Mouse (Mus musculus) monocyte, adult 5-6 weeks (primary cell): ENCODE results near the gene Ghsr. TPM values are rescaled to one million over a fixed set of nuclear protein-coding genes. Genes with fewer than 3 reads are reported as not detected.

ENCODE experiments used
- ATAC-seq: fragments of 153-309, 156-312 bp; replicated peaks from 2 replicates; pipeline ENCODE4 v1.8.0; 2017; ENCODE audit warnings: mild to moderate bottlenecking; ENCODE audit not compliant: low TSS enrichment, insufficient number of reproducible peaks, severe bottlenecking, poor library complexity, low FRiP score
- total RNA-seq: library from RNA; stranded (forward); fragments of 200-1000, 200-491, 200-594 nt; gene quantifications from 3 replicates; pipeline ENCODE4 v1.2.3, GENCODE M21; 2017

Ghsr gene
- not detected in 3 replicates for total RNA-seq

DNA sequence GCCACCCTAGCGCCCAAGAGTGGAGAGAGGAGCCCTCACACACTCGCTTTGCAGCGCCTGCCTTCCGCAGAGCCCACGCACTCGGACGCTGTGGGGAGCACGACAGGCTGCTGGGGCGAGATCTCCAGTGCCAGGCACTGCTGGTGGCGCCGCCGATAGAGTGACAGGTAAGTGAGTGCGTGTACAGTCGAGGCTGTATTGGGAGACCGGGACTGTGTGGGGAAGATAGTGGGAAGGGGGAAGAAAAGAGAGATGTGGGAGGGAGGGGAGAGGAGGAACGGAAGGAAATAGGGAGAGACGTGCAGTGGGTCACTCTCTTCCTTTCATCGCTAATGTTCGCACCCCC is at the start of gene Ghsr:
TSS of gene Ghsr (plus strand) at position 76 of the 346 bp plus-strand sequence.
- no peak for ATAC-seq

DNA sequence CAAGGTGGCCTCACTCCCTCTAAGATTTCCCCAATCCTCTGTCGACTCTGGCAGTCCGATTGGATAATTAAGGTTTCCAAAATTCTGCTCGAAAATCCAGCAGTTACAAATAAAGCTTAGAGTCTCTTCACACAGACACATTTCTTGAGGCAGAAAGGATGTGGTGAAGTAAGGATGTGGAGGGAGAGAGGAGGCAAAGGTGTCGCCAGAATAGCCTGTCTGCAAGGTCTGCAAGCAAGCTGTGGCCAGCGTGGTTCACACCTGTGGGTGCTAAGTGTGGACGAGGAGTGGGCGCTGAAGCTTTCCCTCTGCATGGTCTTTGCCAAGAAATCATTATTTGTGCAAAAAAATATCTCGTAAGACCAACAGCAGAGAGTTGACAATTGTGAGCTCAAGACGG is 48.6 kb upstream of the Ghsr start:
- ATAC-seq = no peak; the same call in 1 of the 2 replicates

DNA sequence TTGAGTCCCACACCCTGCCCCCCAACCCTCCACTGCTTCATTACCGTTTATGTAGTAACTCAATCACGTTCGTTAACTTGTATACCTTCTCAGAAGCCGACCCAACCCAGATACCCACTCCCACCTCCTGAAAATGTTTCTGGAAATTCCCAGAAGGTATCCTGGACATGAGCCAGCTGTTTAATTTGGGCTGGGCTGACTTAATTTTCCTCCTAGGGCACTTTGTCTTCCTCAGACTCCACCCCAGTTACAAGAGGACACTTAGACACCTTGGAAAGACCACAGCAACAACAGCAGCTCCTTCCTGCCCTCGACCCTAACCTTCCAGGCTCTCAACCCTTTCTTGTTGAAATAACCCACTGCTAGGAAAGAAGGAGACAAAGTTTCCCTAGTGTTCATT is 47.6 kb upstream of the Ghsr start:
- ATAC-seq = no peak

DNA sequence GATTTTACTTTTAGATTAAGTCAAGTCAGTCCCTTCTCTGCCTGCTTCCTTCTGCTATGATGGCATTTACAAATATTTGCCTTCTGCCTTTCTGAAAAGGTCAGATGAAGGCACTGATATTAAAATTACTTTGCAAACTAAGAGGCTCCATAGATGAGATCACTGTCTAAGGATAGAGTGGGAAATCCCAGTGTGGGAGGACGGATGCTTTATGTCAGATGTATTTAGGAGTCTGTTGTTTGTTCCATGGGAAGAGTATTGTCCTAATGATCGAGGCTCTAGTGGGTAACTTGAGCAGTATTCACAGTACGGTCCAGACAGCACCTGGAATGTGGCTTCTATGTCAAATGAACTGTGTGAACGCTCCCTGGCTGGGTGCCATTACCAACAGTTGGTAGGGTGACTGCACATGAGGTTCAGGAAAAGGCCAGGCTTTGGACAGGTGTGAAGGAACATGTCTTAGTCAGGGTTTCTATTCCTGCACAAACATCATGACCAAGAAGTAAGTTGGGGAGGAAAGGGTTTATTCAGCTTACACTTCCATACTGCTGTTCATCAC is 44.4 kb upstream of the Ghsr start:
- no peak for ATAC-seq

DNA sequence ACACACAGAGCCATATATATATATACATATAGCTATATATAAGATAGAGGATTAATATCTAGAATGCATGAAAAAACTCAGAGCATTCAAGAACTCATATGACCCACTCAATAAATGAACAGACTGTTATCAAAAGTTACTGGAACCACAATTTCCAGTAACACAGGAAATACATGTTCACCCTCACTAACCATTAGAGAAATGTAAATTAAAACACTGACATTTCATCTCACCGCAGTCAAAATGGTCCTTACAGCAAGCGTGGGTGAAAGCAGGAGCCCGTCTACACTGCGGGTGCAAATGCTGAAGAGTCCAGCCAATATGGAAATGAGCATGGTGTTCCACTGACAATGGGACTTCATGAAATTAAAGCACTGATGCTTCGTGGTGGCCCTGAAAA is 40.4 kb upstream of the Ghsr start:
- ATAC-seq = no peak

DNA sequence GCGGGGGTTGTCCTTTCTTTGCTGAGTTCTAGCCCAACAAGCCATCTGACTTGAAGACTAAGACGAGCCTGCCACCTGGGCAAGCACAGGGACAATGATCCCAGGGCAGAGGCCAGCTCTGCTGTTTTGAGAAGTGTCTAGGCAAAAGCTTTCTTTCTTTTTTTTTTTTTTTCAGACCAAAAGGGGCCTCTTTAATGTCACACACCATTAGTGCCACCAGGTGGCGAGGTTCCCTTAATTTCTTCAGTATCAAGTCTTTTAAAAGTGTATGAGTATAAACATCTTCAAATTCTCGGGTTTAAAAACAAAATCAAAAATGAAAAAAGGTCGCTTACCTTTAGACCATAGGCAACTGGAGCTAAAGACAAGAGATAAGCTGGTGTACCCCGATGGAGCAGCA is 32.7 kb upstream of the Ghsr start:
- no peak for ATAC-seq

DNA sequence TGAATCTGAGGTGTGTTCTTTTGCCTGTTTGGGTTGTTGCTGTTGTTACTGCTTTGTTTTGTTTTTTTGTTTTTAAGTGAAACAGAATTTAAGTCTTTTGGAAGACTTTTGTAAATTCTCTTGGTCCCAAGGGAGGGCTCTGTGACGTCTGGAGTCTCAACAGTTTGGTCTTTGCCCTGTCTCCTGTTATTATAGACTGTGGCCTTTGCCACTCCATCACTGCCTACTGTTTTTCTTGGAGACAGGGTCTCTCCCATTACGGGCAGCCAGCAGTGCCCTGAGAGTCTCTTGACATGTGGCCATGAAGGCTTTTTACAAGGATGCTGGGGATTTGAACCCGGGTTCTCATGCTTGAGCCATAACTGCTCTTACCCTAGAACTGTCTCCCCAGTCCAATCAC is 32.3 kb upstream of the Ghsr start:
- ATAC-seq = no peak

DNA sequence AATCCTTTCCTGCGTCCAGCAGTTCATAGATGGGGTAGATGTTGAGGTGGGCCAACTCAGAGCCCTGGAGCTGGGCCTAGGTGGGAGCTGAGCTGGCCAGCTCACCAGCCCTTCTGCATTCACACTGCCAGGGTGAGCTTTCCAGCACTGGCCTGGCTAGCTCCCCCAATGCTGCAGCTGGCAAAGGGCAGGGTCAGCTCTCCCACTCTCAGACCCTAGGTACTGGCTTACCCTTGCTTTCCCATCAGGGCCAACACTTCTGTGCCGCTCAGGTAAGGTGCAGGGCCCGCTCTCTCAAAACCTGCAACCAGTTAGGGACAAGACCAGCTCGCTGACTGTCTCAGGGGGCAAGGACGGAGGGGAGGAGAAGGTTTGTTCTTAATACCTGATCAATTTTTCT is 30.4 kb upstream of the Ghsr start:
- ATAC-seq = no peak

DNA sequence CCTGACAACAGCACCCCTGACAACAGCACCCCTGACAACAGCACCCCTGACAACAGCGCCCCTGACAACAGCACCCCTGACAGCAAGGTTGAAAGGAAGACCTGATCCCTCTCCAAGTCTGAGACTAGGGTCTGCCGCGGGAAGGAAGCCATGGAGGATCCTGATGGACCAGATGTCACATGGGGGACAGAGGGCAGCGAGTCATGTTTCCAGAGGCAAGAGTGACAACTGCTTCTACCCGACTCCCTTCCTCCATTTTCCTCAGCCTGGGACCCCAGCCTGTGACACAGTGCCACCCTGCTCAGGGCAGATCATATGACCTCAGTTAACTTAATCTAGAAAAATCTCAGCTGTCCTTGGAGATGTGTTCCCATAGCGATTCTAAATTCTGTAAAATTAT is 28.7 kb upstream of the Ghsr start:
- ATAC-seq = no peak

DNA sequence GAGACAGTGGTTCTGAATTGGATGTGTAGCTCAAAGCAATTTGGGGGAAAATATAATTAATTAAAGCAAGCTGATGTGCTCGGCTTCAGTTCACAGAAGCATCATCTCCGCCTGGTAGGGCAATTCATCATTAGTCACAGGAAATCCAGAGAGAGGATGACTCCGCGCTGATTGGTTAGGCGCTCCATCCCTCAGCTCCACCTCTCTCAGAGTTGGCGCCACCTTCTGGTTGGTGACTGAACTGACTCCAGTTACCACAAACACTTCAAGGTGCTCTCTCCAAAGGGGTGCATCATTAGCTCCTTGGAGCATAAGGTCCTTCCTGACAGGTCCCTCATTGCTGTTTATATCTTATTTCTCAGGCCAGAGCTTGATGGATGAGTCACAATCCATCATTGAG is 25.6 kb upstream of the Ghsr start:
- peak; percentile 87 for ATAC-seq

DNA sequence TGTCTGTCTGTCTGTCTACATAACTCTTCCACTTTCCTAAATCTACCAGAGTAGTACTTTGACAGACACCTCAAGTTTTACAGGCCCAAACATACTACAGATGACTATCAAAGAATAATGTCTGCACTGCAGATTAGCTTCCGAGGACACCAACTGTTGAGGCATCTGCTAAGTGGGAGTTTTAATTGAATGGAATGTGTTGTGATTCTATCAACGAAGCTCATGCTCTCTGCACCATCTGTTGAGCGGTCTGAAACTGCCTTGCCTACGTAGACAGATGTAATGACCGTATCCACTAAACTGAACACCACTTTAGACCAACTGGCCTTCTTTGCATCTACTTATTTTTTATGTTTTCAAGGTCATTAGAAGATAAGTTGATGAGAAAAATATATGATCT is 22.7 kb upstream of the Ghsr start:
- no peak for ATAC-seq

DNA sequence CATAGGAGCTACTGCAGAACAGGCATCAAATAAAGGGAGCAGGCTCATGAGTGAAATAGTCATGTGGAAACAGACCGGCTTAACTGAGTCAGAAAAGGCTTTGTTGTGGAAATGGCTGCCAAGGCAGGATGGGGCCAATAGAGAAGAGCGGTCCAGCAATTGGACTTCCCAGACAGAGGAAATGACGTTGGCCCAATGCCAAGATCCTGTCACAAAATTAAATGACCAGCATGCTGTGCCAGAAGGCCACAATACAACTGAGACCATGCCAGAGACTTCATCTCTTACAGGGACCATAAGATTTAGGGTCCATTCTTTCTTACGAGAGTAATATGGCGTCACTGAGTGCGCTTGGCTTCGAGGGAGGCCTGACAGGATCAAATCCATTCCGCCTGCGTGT is 20.0 kb upstream of the Ghsr start:
- no peak for ATAC-seq

DNA sequence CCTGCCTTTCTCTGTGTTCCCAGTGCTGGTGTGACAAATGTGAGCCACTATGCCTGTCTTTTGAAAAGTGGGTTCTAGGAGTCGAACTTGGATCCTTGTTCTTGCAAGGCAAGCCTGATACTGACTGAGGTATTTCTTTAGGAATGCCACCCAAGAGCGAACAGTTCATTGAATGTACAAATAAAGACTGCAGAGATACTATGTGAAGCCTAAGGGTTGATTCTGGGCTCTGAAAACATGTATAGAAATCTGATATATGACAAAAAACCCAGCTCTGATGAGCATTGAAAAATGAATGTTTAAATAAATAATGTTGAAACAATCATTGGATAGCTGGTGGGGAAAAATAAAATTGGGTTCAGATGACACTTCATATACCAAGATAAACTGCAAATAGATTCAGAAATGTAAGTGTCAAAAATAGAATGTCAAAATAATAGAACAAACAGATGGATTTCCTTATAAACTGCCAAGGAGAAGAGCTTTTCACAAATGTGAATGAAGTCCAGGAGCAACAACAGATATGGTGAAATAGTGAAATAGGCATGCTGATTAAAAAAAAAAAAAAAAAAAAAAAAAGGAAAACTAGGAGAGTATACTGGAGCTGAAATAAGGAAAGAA is 11.9 kb upstream of the Ghsr start:
- no peak for ATAC-seq

DNA sequence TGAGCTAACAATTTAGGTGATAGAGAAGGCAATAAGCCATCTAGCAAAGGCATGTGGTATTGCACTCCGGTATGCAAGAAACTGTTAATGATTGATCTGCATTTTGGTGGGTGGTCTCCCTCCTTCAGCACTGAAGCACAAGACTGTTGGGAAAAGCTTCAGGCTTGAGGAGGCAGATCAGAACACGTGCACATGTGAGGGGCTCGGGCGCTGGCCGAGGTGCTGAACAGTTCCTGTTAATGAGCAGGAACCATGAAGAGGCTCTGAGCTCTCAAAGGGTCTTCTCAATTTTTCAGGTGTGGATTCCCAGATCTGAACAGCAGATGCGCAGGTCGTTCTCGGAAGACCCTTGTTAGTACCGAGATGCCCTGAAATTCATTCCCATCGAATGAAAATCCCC is 1.0 kb upstream of the Ghsr start:
- ATAC-seq = no peak

DNA sequence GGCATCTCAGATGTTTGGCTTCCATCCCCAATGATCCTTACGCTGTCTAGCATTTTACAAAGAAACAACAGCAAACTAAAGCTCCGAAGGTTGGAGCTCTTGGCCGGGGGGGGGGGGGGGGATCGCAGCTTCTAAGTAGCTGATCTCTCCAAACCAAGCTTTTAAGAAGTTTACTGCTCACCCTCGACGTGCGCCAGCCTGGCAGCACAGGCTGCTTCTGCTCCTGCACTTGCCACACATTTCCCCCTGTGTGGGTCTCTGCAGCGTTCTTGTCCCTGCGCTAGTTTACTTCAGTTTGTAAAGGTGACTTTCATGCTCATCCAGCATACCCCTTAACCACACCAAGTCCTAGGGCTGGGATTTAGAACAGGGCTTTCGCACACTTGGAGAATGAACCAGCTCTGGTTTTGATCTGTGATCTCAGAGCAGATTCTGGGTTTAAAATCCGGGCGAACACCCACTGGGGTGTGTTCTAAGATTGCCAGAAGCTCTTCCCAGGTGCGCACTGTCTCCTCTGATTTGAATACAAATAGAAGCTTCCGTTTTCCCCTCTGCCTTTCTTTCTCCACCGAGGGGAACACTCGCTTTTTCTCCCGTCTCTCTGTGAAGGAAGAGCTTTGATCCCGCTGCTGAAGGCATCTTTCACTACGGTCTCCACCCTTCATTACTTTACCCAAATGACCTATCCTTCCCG is 422 bp upstream of the Ghsr start:
- no peak for ATAC-seq

DNA sequence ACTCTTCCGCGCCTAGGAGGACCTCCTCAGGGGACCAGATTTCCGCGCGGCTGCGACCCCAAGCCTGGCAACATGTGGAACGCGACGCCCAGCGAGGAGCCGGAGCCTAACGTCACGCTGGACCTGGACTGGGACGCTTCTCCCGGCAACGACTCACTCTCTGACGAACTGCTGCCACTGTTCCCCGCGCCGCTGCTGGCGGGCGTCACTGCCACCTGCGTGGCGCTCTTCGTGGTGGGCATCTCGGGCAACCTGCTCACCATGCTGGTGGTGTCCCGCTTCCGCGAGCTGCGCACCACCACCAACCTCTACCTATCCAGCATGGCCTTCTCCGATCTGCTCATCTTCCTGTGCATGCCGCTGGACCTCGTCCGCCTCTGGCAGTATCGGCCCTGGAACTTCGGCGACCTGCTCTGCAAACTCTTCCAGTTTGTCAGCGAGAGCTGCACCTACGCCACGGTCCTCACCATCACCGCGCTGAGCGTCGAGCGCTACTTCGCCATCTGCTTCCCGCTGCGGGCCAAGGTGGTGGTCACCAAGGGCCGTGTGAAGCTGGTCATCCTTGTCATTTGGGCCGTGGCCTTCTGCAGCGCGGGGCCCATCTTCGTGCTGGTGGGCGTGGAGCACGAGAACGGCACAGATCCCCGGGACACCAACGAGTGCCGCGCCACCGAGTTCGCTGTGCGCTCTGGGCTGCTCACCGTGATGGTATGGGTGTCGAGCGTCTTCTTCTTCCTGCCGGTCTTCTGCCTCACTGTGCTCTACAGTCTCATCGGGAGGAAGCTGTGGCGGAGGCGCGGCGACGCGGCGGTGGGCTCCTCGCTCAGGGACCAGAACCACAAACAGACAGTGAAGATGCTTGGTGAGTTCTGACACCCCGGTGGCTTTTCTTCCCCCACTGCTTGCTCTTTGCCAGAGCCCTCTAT is 837 bp downstream of the Ghsr start:
- ATAC-seq = no peak

DNA sequence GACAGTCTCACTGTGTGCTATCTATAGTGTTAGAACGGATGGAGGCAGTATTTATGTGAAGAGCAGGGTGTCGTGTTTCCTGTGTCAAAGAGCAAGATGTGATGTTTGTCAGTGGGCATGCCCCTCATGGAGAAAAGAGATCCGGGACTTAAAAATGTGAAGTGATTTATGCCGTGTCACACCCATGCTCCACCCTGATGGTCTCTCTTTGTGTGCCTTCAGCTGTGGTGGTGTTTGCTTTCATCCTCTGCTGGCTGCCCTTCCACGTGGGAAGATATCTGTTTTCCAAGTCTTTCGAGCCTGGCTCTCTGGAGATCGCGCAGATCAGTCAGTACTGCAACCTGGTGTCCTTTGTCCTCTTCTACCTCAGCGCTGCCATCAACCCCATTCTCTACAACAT is 3.2 kb downstream of the Ghsr start:
- no peak for ATAC-seq

DNA sequence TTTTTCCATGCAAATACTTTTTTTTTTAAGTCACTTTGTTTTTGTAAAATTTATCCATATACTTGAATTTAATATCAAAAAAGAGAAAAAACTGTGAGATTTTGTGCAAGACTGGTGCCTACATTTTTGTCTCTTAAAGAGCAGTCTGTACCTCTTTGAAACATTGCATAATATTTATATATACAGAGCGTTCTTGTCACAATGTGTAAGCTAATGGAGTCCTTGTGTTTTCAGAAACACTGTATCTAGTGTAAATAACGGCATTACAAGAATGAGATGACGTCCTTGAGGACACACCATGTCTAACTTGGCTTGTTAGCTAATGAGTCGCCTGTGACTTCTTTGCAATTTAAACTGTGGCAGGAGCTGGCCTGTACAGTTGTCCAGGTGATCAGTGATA is 6.8 kb downstream of the Ghsr start:
- no peak for ATAC-seq

DNA sequence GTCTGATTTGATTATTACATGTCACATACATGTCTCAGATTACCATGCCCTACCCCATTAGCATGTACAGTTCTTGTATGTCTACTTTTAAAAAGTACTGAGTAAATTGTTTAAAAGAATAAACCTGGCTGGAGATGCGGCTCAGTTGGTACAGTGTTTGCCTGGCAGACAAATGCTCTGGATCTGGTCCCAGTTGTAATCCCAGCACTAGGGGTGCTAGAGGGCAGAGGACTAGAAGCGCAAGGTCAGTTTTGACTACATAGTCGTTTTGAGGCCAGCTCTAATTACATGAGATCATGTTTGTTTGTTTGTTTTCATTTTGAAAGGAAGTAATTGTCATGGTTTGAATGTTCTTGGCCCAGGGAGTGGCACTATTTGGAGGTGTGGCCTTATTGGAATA is 13.7 kb downstream of the Ghsr start:
- no peak for ATAC-seq

DNA sequence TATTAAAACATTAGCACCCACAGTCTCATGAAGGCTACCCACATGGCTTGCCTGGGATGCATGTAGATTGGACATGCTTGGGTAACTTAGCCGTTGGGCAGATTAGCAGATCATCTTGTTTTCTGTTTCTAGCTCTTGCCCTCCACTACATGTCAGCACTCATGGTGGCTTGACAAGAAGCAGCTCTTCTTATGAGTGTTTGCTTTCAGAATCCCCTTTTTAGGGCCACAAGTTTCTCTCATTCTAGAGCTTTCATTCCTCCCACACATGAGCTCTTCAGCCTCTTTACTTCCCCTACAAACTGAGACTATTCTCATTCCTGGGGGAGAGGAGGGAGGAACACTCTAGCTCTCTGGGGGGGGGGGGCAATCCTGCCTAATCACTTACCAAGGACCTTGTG is 18.8 kb downstream of the Ghsr start:
- ATAC-seq = no peak
